Mouse (Mus musculus) MEL (cell line): ENCODE data around the gene Gm10491. TPM values are rescaled to one million over a fixed set of nuclear protein-coding genes. Genes with fewer than 3 reads are reported as not detected.

Experiments used
- DNase-seq: peaks from one replicate; pipeline ENCODE4 v3.0.0; 2011; ENCODE audit warnings: low read depth, low spot score
- H3K27ac ChIP-seq: 2 replicates; pipeline ENCODE4 v1.5.1; 2012; ENCODE audit warnings: low read depth, mild to moderate bottlenecking, control low read depth, low read length, moderate library complexity; ENCODE audit not compliant: control insufficient read depth
- H3K27me3 ChIP-seq, 2 experiments: fragments of 150-350 bp in 1 of 2; sonication (generic) in 1 of 2; 2 replicates each; pipeline ENCODE4 v1.6.1; 2012; ENCODE audit warnings: low read length in 2 of 2, mild to moderate bottlenecking in 2 of 2, improper control_type of control experiment in 1 of 2, moderate library complexity in 1 of 2; ENCODE audit not compliant: insufficient read depth in 2 of 2, control insufficient read depth in 1 of 2
- H3K36me3 ChIP-seq, 2 experiments: 2 replicates each; pipeline ENCODE4 v1.6.1; 2012 to 2014; ENCODE audit warnings: low read length in 2 of 2, improper control_type of control experiment in 1 of 2, inconsistent platforms in 1 of 2, mild to moderate bottlenecking in 1 of 2; ENCODE audit not compliant: insufficient read depth in 2 of 2, control insufficient read depth in 1 of 2
- H3K4me1 ChIP-seq, 2 experiments: fragments of 150-350 bp in 1 of 2; sonication (generic) in 1 of 2; 2 replicates each; pipeline ENCODE4 v1.6.1; 2012; ENCODE audit warnings: low read length in 2 of 2, improper control_type of control experiment in 1 of 2, mild to moderate bottlenecking in 1 of 2; ENCODE audit not compliant: insufficient read depth in 2 of 2, control insufficient read depth in 1 of 2
- H3K4me3 ChIP-seq, 2 experiments: fragments of 150-350 bp in 1 of 2; sonication (generic) in 1 of 2; 2 replicates each; pipeline ENCODE4 v1.5.1; 2012; ENCODE audit warnings: low read depth in 2 of 2, low read length in 2 of 2, mild to moderate bottlenecking in 2 of 2, moderate library complexity in 2 of 2, control low read depth in 1 of 2, improper control_type of control experiment in 1 of 2; ENCODE audit not compliant: control insufficient read depth in 1 of 2, insufficient read depth in 1 of 2
- H3K79me2 ChIP-seq: 2 replicates; pipeline ENCODE4 v1.6.1; 2012; ENCODE audit warnings: mild to moderate bottlenecking, low read length, moderate library complexity; ENCODE audit not compliant: control insufficient read depth, poor library complexity, insufficient read depth
- H3K9ac ChIP-seq: 2 replicates; pipeline ENCODE4 v1.6.1; 2012; ENCODE audit warnings: low read depth, mild to moderate bottlenecking, control low read depth, low read length, moderate library complexity; ENCODE audit not compliant: control insufficient read depth, poor library complexity, severe bottlenecking
- H3K9me3 ChIP-seq: fragments of 150-350 bp; sonication (generic); replicated peaks from 2 replicates; pipeline ENCODE4 v1.6.1; 2012; ENCODE audit warnings: mild to moderate bottlenecking, low read length, improper control_type of control experiment, moderate library complexity; ENCODE audit not compliant: insufficient read depth
- BHLHE40 ChIP-seq: IDR thresholded peaks from 2 replicates; pipeline ENCODE4 v1.6.1; 2012; ENCODE audit warnings: low read depth, mild to moderate bottlenecking, inconsistent platforms, low read length, improper control_type of control experiment, borderline replicate concordance
- CHD2 ChIP-seq: IDR thresholded peaks from 2 replicates; pipeline ENCODE4 v1.6.1; 2011; ENCODE audit warnings: low read length, improper control_type of control experiment
- CTCF ChIP-seq, 3 experiments: IDR thresholded peaks in 2 of 3; conservative IDR thresholded peaks in 1 of 3; 2 replicates each; pipeline ENCODE4 v1.5.1; 2011 to 2012; ENCODE audit warnings: low read length in 3 of 3, low read depth in 2 of 3, mild to moderate bottlenecking in 2 of 3, improper control_type of control experiment in 1 of 3, inconsistent platforms in 1 of 3, mixed read lengths in 1 of 3, moderate library complexity in 1 of 3; ENCODE audit not compliant: control insufficient read depth in 1 of 3, insufficient read depth in 1 of 3, poor library complexity in 1 of 3, severe bottlenecking in 1 of 3
- E2F4 ChIP-seq: IDR thresholded peaks from 2 replicates; pipeline ENCODE4 v1.6.1; 2011; ENCODE audit warnings: low read depth, low read length, improper control_type of control experiment, borderline replicate concordance
- ELF1 ChIP-seq: IDR thresholded peaks from 2 replicates; pipeline ENCODE4 v1.6.1; 2014; ENCODE audit warnings: low read depth, mild to moderate bottlenecking, inconsistent platforms, low read length, improper control_type of control experiment, moderate library complexity
- EP300 ChIP-seq, 2 experiments: IDR thresholded peaks; 2 replicates each; pipeline ENCODE4 v1.6.1; 2011; ENCODE audit warnings: improper control_type of control experiment in 2 of 2, low read length in 2 of 2, low read depth in 1 of 2, mild to moderate bottlenecking in 1 of 2
- GATA1 ChIP-seq: IDR thresholded peaks from 2 replicates; pipeline ENCODE4 v1.6.1; 2011; ENCODE audit warnings: low read depth, low read length, improper control_type of control experiment
- KAT2A ChIP-seq: conservative IDR thresholded peaks from 2 replicates; pipeline ENCODE4 v1.6.1; 2012; ENCODE audit warnings: low read depth, low read length, improper control_type of control experiment, inconsistent platforms
- MAX ChIP-seq: IDR thresholded peaks from 2 replicates; pipeline ENCODE4 v1.6.1; 2011; ENCODE audit warnings: low read length, improper control_type of control experiment
- MEF2A ChIP-seq: IDR thresholded peaks from 2 replicates; pipeline ENCODE4 v1.6.1; 2014; ENCODE audit warnings: low read depth, mild to moderate bottlenecking, inconsistent platforms, low read length, improper control_type of control experiment; ENCODE audit not compliant: poor library complexity, insufficient replicate concordance, severe bottlenecking; ENCODE audit errors: extremely low read depth
- NRF1 ChIP-seq: IDR thresholded peaks from 2 replicates; pipeline ENCODE4 v1.6.1; 2014; ENCODE audit warnings: low read depth, mild to moderate bottlenecking, inconsistent platforms, low read length, improper control_type of control experiment, moderate library complexity; ENCODE audit not compliant: poor library complexity, insufficient read depth, severe bottlenecking
- POLR2AphosphoS2 ChIP-seq: IDR thresholded peaks from 2 replicates; pipeline ENCODE4 v1.6.1; 2011; ENCODE audit warnings: low read length, improper control_type of control experiment
- POLR2AphosphoS5 ChIP-seq: IDR thresholded peaks from 2 replicates; pipeline ENCODE4 v1.6.1; 2012; ENCODE audit warnings: low read depth, borderline replicate concordance, mild to moderate bottlenecking, inconsistent platforms, low read length, moderate library complexity, mixed read lengths
- RAD21 ChIP-seq: IDR thresholded peaks from 2 replicates; pipeline ENCODE4 v1.6.1; 2011; ENCODE audit warnings: mild to moderate bottlenecking, low read depth, low read length, improper control_type of control experiment
- SMC3 ChIP-seq: IDR thresholded peaks from 2 replicates; pipeline ENCODE4 v1.6.1; 2011; ENCODE audit warnings: low read depth, low read length, improper control_type of control experiment
- TAL1 ChIP-seq: IDR thresholded peaks from 2 replicates; pipeline ENCODE4 v1.6.1; 2012; ENCODE audit warnings: mild to moderate bottlenecking, inconsistent platforms, low read length, moderate library complexity, mixed read lengths
- TCF12 ChIP-seq: IDR thresholded peaks from 2 replicates; pipeline ENCODE4 v1.6.1; 2014; ENCODE audit warnings: low read depth, mild to moderate bottlenecking, inconsistent platforms, low read length, improper control_type of control experiment, moderate library complexity
- ZKSCAN1 ChIP-seq: IDR thresholded peaks from 2 replicates; pipeline ENCODE4 v1.6.1; 2012; ENCODE audit warnings: low read depth, mild to moderate bottlenecking, inconsistent platforms, low read length, improper control_type of control experiment, moderate library complexity
- ZMIZ1 ChIP-seq: IDR thresholded peaks from 2 replicates; pipeline ENCODE4 v1.6.1; 2012; ENCODE audit warnings: low read depth, mild to moderate bottlenecking, inconsistent platforms, low read length, improper control_type of control experiment, moderate library complexity
- ZNF384 ChIP-seq: IDR thresholded peaks from 2 replicates; pipeline ENCODE4 v1.6.1; 2012; ENCODE audit warnings: low read depth, mild to moderate bottlenecking, inconsistent platforms, low read length, improper control_type of control experiment
- polyA plus RNA-seq, 2 experiments: library from polyadenylated mRNA; stranded (reverse) in 1 of 2; unstranded in 1 of 2; fragments of >175 nt in 1 of 2; fragments of >200 nt in 1 of 2; gene quantifications; 2 replicates each; pipeline versions ENCODE4 v1.2.1 to v1.2.4; 2012; ENCODE audit warnings: low replicate concordance in 2 of 2, low read depth in 1 of 2; ENCODE audit not compliant: insufficient read length in 2 of 2, insufficient read depth in 1 of 2, missing spikeins in 1 of 2
- total RNA-seq: library from RNA; depleted of rRNA; stranded (reverse); fragments of 300-350 nt; gene quantifications from 2 replicates; pipeline ENCODE4 v1.2.3, GENCODE M21; 2012

Gene Gm10491
- total and polyA plus RNA-seq, 3 experiments = not detected

- Histone ChIP-seq H3K9ac (no peak overlapping the region), H3K27me3 (no peaks in the 10 kb centered on the region), H3K79me2 (no peaks in the 10 kb centered on the region), H3K36me3 (no peaks in the 10 kb centered on the region), H3K27ac (no peak overlapping the region), H3K4me1 (no peaks in the 10 kb centered on the region), H3K9me3 (no peaks in the 10 kb centered on the region), H3K4me3 (no peak overlapping the region)
- TF ChIP-seq TCF12 (no peak), POLR2AphosphoS2 (no peak), E2F4 (no peak), ZNF384 (no peak), TAL1 (no peak), POLR2AphosphoS5 (no peak), BHLHE40 (no peak), NRF1 (no peak), SMC3 (no peak), ELF1 (no peak), ZMIZ1 (no peak), ZKSCAN1 (no peak), MEF2A (no peak), KAT2A (no peak), RAD21 (no peak), GATA1 (no peak)
- no peak for DNase-seq
Observed at GRCm38 (mm10) chrX:7937667-7938066, 30.0 kb upstream of the Gm10491 start.

GRCm38 (mm10) chrX:7936874-7937273 is 29.2 kb upstream of the Gm10491 start:
- H3K27me3 ChIP-seq = no peaks in the 10 kb centered on the region
- no peaks in the 10 kb centered on the region for H3K79me2 ChIP-seq
- H3K4me3 ChIP-seq = no peak overlapping the region
- DNase-seq = peak; percentile 44
- H3K9ac ChIP-seq = no peak overlapping the region
- no peaks in the 10 kb centered on the region for H3K9me3 ChIP-seq
- no peaks in the 10 kb centered on the region for H3K36me3 ChIP-seq
- no peak overlapping the region for H3K27ac ChIP-seq
- TF ChIP-seq ZNF384 = no peak
- TF ChIP-seq SMC3 = peak; percentile 27
- no peak; the same call in 1 of the 2 replicates for TF ChIP-seq RAD21
- TF ChIP-seq MEF2A = no peak
- TF ChIP-seq CTCF (IDR thresholded peaks at IDR 0.05 in 2 of 3, conservative IDR thresholded peaks at IDR 0.05 in 1 of 3; ENCODE audit: control insufficient read depth in 1 of 3, insufficient read depth in 1 of 3, low read depth in 2 of 3, low read length in 3 of 3, poor library complexity in 1 of 3, severe bottlenecking in 1 of 3) = peak; percentile 28 to 44 (median 42); a peak in 5 of 6 replicates
- no peak for TF ChIP-seq MAX
- no peak for TF ChIP-seq EP300 (IDR thresholded peaks at IDR 0.05; ENCODE audit: low read depth in 1 of 2, low read length in 2 of 2)
- no peak for TF ChIP-seq CHD2
- H3K4me1 ChIP-seq = no peaks in the 10 kb centered on the region
